Mouse (Mus musculus) heart, adult 2 months (tissue): ENCODE data around the gene Arntl2.

ENCODE experiments used
- CTCF ChIP-seq: fragments of 200-600 bp; IDR thresholded peaks from 2 replicates; pipeline ENCODE4 v1.8.1; 2022; ENCODE audit warnings: antibody characterized with exemption, mild to moderate bottlenecking, moderate library complexity
- EP300 ChIP-seq: fragments of 200-500 bp; IDR thresholded peaks from 2 replicates; pipeline ENCODE4 v1.6.1; 2011; ENCODE audit warnings: low read depth, low read length, control low read depth; ENCODE audit not compliant: insufficient read depth
- POLR2A ChIP-seq: fragments of 200-500 bp; IDR thresholded peaks from 2 replicates; pipeline ENCODE4 v1.6.1; 2011; ENCODE audit warnings: mild to moderate bottlenecking, low read depth, low read length, control low read depth; ENCODE audit not compliant: insufficient read depth

GRCm38 (mm10) chr6:146760022-146760421 lies 35.8 kb upstream of the Arntl2 start:
- no peak for TF ChIP-seq CTCF
- TF ChIP-seq POLR2A: no peak
- TF ChIP-seq EP300: no peak
